15 mouse cellular contexts compared by ENCODE assay signal in the genomic region with DNA sequence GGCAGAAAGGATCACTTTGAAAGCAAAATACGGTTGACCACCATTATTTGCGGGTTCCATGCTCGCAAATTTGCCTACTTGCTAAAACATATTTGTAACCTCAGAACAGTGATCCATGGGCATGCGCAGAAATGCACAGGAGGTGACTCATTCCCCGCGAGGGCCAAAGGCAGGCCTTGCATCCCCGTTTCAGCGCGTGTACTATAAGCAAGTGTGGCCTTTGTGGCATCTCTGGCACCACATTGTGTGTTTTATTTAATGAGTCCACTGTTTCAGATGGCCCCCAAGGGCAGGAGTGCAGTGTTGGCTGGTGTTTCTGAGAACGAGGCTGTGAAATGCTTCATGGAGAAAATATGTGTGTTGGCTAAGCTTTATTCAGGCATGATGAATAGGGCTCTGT.
DNase-seq lines count a peak whose midpoint lies in the region; ATAC-seq and TF ChIP-seq lines count a peak whose summit lies in the region.
"Had no signal": no experiment of that assay in that cellular context is flagged by ENCODE, and none has a peak within 500 bp of the region (broad histone marks: within the 10 kb centered on the region; RNA-seq: fewer than 3 reads in every experiment).

No protein-coding gene starts in this region.

- no peak overlapping the region for H3K9ac ChIP-seq in lung, embryonic 14.5 days
- H3K9ac ChIP-seq: liver, embryonic 14.5 days had no signal

- no peak for TF ChIP-seq CTCF in lung, embryonic 14.5 days (IDR thresholded peaks at IDR 0.05; ENCODE audit: low read depth)
- no peak for TF ChIP-seq CTCF in lung, adult 2 months (IDR thresholded peaks at IDR 0.05; ENCODE audit: insufficient read depth, low read length)

- ATAC-seq in lung, embryonic 14.5 days (ENCODE audit: insufficient read depth) = peak; percentile 38; the same call in 1 of the 2 replicates
- ATAC-seq: hindbrain, postnatal 0 days had no signal

- WGBS in lung, embryonic 14.5 days = 54% methylated on average over 10 of the region's 10 CpGs
- 65% methylated on average over 10 of the region's 10 CpGs for WGBS in lung, adult 2 months

- no peaks in the 10 kb centered on the region; the same call in 1 of the 2 replicates for H3K4me1 ChIP-seq in lung, embryonic 14.5 days (ENCODE audit: insufficient read depth)
- no peaks in the 10 kb centered on the region for H3K4me1 ChIP-seq in lung, adult 2 months (ENCODE audit: control insufficient read depth, insufficient read depth, low read length)

- no peak overlapping the region for H3K4me3 ChIP-seq in lung, embryonic 14.5 days (ENCODE audit: low read depth, low read length)
- H3K4me3 ChIP-seq in lung, adult 2 months (replicated peaks; ENCODE audit: extremely low read depth, low read depth, low read length) = no peak overlapping the region

- no peak overlapping the region for H3K27ac ChIP-seq in lung, embryonic 14.5 days (ENCODE audit: low read depth)
- H3K27ac ChIP-seq: hindbrain, postnatal 0 days; liver, embryonic 14.5 days had no signal

- no peak for TF ChIP-seq POLR2A in lung, adult 2 months (IDR thresholded peaks at IDR 0.05; ENCODE audit: borderline replicate concordance, extremely low read depth, low read depth, low read length)

- no peaks in the 10 kb centered on the region for H3K9me3 ChIP-seq in lung, embryonic 14.5 days (ENCODE audit: low read depth, low read length)

- H3K27me3 ChIP-seq in lung, embryonic 14.5 days (ENCODE audit: insufficient read depth, low read length) = no peaks in the 10 kb centered on the region

- no peaks in the 10 kb centered on the region for H3K36me3 ChIP-seq in lung, embryonic 14.5 days (ENCODE audit: insufficient read depth)

- DNase-seq in lung, embryonic 14.5 days = no peak
- no peak for DNase-seq in lung, adult 2 months
- DNase-seq in adrenal gland, adult 2 months = peak; percentile 86
- DNase-seq in fibroblast of lung, adult 2 months (ENCODE audit: low read depth) = peak; percentile 58
- peak; percentile 30 for DNase-seq in skeletal muscle tissue, adult 2 months (ENCODE audit: low read depth, low spot score)
- no peak for DNase-seq in ovary, adult 18-20 months (ENCODE audit: low spot score)
- DNase-seq in left cerebral cortex, adult 11 months (ENCODE audit: low spot score) = no peak
- DNase-seq: gastrocnemius, postnatal 10 days; kidney, postnatal 10 days; layer of hippocampus, postnatal 36 days; right cerebral cortex, postnatal 25 days; thymus, postnatal 4 days had no signal

- no peak overlapping the region for H3K4me2 ChIP-seq in lung, embryonic 14.5 days
- H3K4me2 ChIP-seq: midbrain, embryonic 11.5 days had no signal

Comparison
In these comparisons a context has a peak if more than half of its experiments do, and no peak if none do; other contexts are left out.
1. DNase-seq: peak in adrenal gland, adult 2 months (single experiment), fibroblast of lung, adult 2 months (single experiment) and skeletal muscle tissue, adult 2 months (single experiment); none in lung, embryonic 14.5 days (single experiment), lung, adult 2 months (single experiment), ovary, adult 18-20 months (single experiment) and left cerebral cortex, adult 11 months (single experiment).